Mouse (Mus musculus): ENCODE measurements around the gene Rnf111. TPM values are rescaled to one million over a fixed set of nuclear protein-coding genes. Genes with fewer than 3 reads are reported as not detected.

The Rnf111 gene
- polyA plus RNA-seq, 1 experiment from 2014 or later = 32.9 TPM

- H3K9me3 ChIP-seq (replicated peaks; ENCODE audit: control insufficient read depth, low read length) = no peaks in the 10 kb centered on the region
- no peak for ATAC-seq (replicated peaks; ENCODE audit: insufficient number of reproducible peaks, low FRiP score, low TSS enrichment, low read depth)
- no peak for DNase-seq (ENCODE audit: low spot score)
- no peaks in the 10 kb centered on the region for H3K4me1 ChIP-seq (ENCODE audit: control insufficient read depth, insufficient read depth, low read length)
- WGBS = 97% methylated on average over 8 of the region's 8 CpGs
- no peak overlapping the region for H3K27ac ChIP-seq (replicated peaks; ENCODE audit: low read depth, low read length)
- H3K27me3 ChIP-seq (ENCODE audit: control insufficient read depth, insufficient read depth, low read length) = no peaks in the 10 kb centered on the region
- H3K36me3 ChIP-seq (replicated peaks; ENCODE audit: control insufficient read depth, insufficient read depth, low read depth, low read length) = peaks cover 22% of the 10 kb centered on the region
- no peak overlapping the region for H3K4me3 ChIP-seq (ENCODE audit: low read depth, low read length)
- H3K9ac ChIP-seq (replicated peaks; ENCODE audit: low read length) = no peak overlapping the region
- H3K4me2 ChIP-seq (ENCODE audit: low read depth, low read length) = no peak overlapping the region
Observed at GRCm38 (mm10) chr9:70409743-70410142, 93.8 kb downstream of the Rnf111 start.

- no peak for ATAC-seq (replicated peaks; ENCODE audit: insufficient number of reproducible peaks, low FRiP score, low TSS enrichment, low read depth)
- 86% methylated on average over 3 of the region's 3 CpGs for WGBS
- peaks cover 22% of the 10 kb centered on the region for H3K36me3 ChIP-seq (replicated peaks; ENCODE audit: control insufficient read depth, insufficient read depth, low read depth, low read length)
- no peak overlapping the region for H3K4me3 ChIP-seq (ENCODE audit: low read depth, low read length)
- H3K9me3 ChIP-seq (replicated peaks; ENCODE audit: control insufficient read depth, low read length) = no peaks in the 10 kb centered on the region
- no peaks in the 10 kb centered on the region for H3K27me3 ChIP-seq (ENCODE audit: control insufficient read depth, insufficient read depth, low read length)
- H3K27ac ChIP-seq (replicated peaks; ENCODE audit: low read depth, low read length) = no peak overlapping the region
- H3K4me2 ChIP-seq (ENCODE audit: low read depth, low read length) = no peak overlapping the region
- H3K4me1 ChIP-seq (ENCODE audit: control insufficient read depth, insufficient read depth, low read length) = no peaks in the 10 kb centered on the region
- H3K9ac ChIP-seq (replicated peaks; ENCODE audit: low read length) = no peak overlapping the region
- peak; percentile 25 for DNase-seq (ENCODE audit: low spot score)
Observed at GRCm38 (mm10) chr9:70408791-70409190, 94.7 kb downstream of the Rnf111 start.

GRCm38 (mm10) chr9:70406596-70406995 lies 96.9 kb downstream of the Rnf111 start:
- no peak for ATAC-seq (replicated peaks; ENCODE audit: insufficient number of reproducible peaks, low FRiP score, low TSS enrichment, low read depth)
- no peaks in the 10 kb centered on the region for H3K9me3 ChIP-seq (replicated peaks; ENCODE audit: control insufficient read depth, low read length)
- WGBS = 93% methylated on average over 3 of the region's 3 CpGs
- no peak overlapping the region for H3K9ac ChIP-seq (replicated peaks; ENCODE audit: low read length)
- H3K4me3 ChIP-seq (ENCODE audit: low read depth, low read length) = no peak overlapping the region
- DNase-seq (ENCODE audit: low spot score) = no peak
- no peaks in the 10 kb centered on the region for H3K4me1 ChIP-seq (ENCODE audit: control insufficient read depth, insufficient read depth, low read length)
- H3K27ac ChIP-seq (replicated peaks; ENCODE audit: low read depth, low read length) = no peak overlapping the region
- H3K4me2 ChIP-seq (ENCODE audit: low read depth, low read length) = no peak overlapping the region
- peaks cover 19% of the 10 kb centered on the region for H3K36me3 ChIP-seq (replicated peaks; ENCODE audit: control insufficient read depth, insufficient read depth, low read depth, low read length)
- H3K27me3 ChIP-seq (ENCODE audit: control insufficient read depth, insufficient read depth, low read length) = no peaks in the 10 kb centered on the region

GRCm38 (mm10) chr9:70401937-70402539 lies 101.5 kb downstream of the Rnf111 start:
- DNase-seq (ENCODE audit: low spot score) (no peak), ATAC-seq (replicated peaks; ENCODE audit: insufficient number of reproducible peaks, low FRiP score, low TSS enrichment, low read depth) (no peak)
- H3K9me3 ChIP-seq (replicated peaks; ENCODE audit: control insufficient read depth, low read length) = no peaks in the 10 kb centered on the region
- no peaks in the 10 kb centered on the region for H3K4me1 ChIP-seq (ENCODE audit: control insufficient read depth, insufficient read depth, low read length)
- no peak overlapping the region for H3K9ac ChIP-seq (replicated peaks; ENCODE audit: low read length)
- no peak overlapping the region for H3K27ac ChIP-seq (replicated peaks; ENCODE audit: low read depth, low read length)
- no peaks in the 10 kb centered on the region for H3K27me3 ChIP-seq (ENCODE audit: control insufficient read depth, insufficient read depth, low read length)
- no peak overlapping the region for H3K4me2 ChIP-seq (ENCODE audit: low read depth, low read length)
- H3K4me3 ChIP-seq (ENCODE audit: low read depth, low read length) = no peak overlapping the region
- WGBS = 94% methylated on average over 8 of the region's 8 CpGs
- H3K36me3 ChIP-seq (replicated peaks; ENCODE audit: control insufficient read depth, insufficient read depth, low read depth, low read length) = no peaks in the 10 kb centered on the region

- Histone ChIP-seq H3K4me3 (ENCODE audit: low read depth, low read length) (no peak overlapping the region), H3K9me3 (replicated peaks; ENCODE audit: control insufficient read depth, low read length) (no peaks in the 10 kb centered on the region), H3K27me3 (ENCODE audit: control insufficient read depth, insufficient read depth, low read length) (no peaks in the 10 kb centered on the region), H3K4me1 (ENCODE audit: control insufficient read depth, insufficient read depth, low read length) (no peaks in the 10 kb centered on the region), H3K27ac (replicated peaks; ENCODE audit: low read depth, low read length) (no peak overlapping the region), H3K36me3 (replicated peaks; ENCODE audit: control insufficient read depth, insufficient read depth, low read depth, low read length) (no peaks in the 10 kb centered on the region), H3K4me2 (ENCODE audit: low read depth, low read length) (no peak overlapping the region), H3K9ac (replicated peaks; ENCODE audit: low read length) (no peak overlapping the region)
- 85% methylated on average over 2 of the region's 2 CpGs for WGBS
- ATAC-seq (replicated peaks; ENCODE audit: insufficient number of reproducible peaks, low FRiP score, low TSS enrichment, low read depth) = no peak
- no peak for DNase-seq (ENCODE audit: low spot score)
Observed at GRCm38 (mm10) chr9:70396083-70396482, 107.4 kb downstream of the Rnf111 start.

GRCm38 (mm10) chr9:70395617-70396016 lies 107.9 kb downstream of the Rnf111 start:
- no peak overlapping the region for H3K4me2 ChIP-seq (ENCODE audit: low read depth, low read length)
- DNase-seq (ENCODE audit: low spot score) (peak; percentile 11), ATAC-seq (replicated peaks; ENCODE audit: insufficient number of reproducible peaks, low FRiP score, low TSS enrichment, low read depth) (no peak)
- 84% methylated on average over 12 of the region's 12 CpGs for WGBS
- H3K9me3 ChIP-seq (replicated peaks; ENCODE audit: control insufficient read depth, low read length) = no peaks in the 10 kb centered on the region
- no peak overlapping the region for H3K27ac ChIP-seq (replicated peaks; ENCODE audit: low read depth, low read length)
- H3K36me3 ChIP-seq (replicated peaks; ENCODE audit: control insufficient read depth, insufficient read depth, low read depth, low read length) = no peaks in the 10 kb centered on the region
- H3K4me3 ChIP-seq (ENCODE audit: low read depth, low read length) = no peak overlapping the region
- no peaks in the 10 kb centered on the region for H3K4me1 ChIP-seq (ENCODE audit: control insufficient read depth, insufficient read depth, low read length)
- no peak overlapping the region for H3K9ac ChIP-seq (replicated peaks; ENCODE audit: low read length)
- no peaks in the 10 kb centered on the region for H3K27me3 ChIP-seq (ENCODE audit: control insufficient read depth, insufficient read depth, low read length)

- Histone ChIP-seq H3K9ac (replicated peaks; ENCODE audit: low read length) (no peak overlapping the region), H3K4me3 (ENCODE audit: low read depth, low read length) (no peak overlapping the region), H3K36me3 (replicated peaks; ENCODE audit: control insufficient read depth, insufficient read depth, low read depth, low read length) (no peaks in the 10 kb centered on the region), H3K27ac (replicated peaks; ENCODE audit: low read depth, low read length) (no peak overlapping the region), H3K27me3 (ENCODE audit: control insufficient read depth, insufficient read depth, low read length) (no peaks in the 10 kb centered on the region), H3K9me3 (replicated peaks; ENCODE audit: control insufficient read depth, low read length) (no peaks in the 10 kb centered on the region), H3K4me2 (ENCODE audit: low read depth, low read length) (no peak overlapping the region), H3K4me1 (ENCODE audit: control insufficient read depth, insufficient read depth, low read length) (no peaks in the 10 kb centered on the region)
- WGBS = 26% methylated on average over 6 of the region's 6 CpGs
- DNase-seq (ENCODE audit: low spot score) (peak; percentile 67), ATAC-seq (replicated peaks; ENCODE audit: insufficient number of reproducible peaks, low FRiP score, low TSS enrichment, low read depth) (no peak)
Observed at GRCm38 (mm10) chr9:70392563-70392907, 111.0 kb downstream of the Rnf111 start.

GRCm38 (mm10) chr9:70391660-70392562 lies 111.6 kb downstream of the Rnf111 start:
- H3K9ac ChIP-seq (replicated peaks; ENCODE audit: low read length) = no peak overlapping the region
- no peaks in the 10 kb centered on the region for H3K36me3 ChIP-seq (replicated peaks; ENCODE audit: control insufficient read depth, insufficient read depth, low read depth, low read length)
- no peak for DNase-seq (ENCODE audit: low spot score)
- no peak overlapping the region for H3K27ac ChIP-seq (replicated peaks; ENCODE audit: low read depth, low read length)
- no peaks in the 10 kb centered on the region for H3K27me3 ChIP-seq (ENCODE audit: control insufficient read depth, insufficient read depth, low read length)
- H3K4me1 ChIP-seq (ENCODE audit: control insufficient read depth, insufficient read depth, low read length) = no peaks in the 10 kb centered on the region
- H3K4me2 ChIP-seq (ENCODE audit: low read depth, low read length) = no peak overlapping the region
- 77% methylated on average over 12 of the region's 12 CpGs for WGBS
- ATAC-seq (replicated peaks; ENCODE audit: insufficient number of reproducible peaks, low FRiP score, low TSS enrichment, low read depth) = no peak
- H3K9me3 ChIP-seq (replicated peaks; ENCODE audit: control insufficient read depth, low read length) = no peaks in the 10 kb centered on the region
- H3K4me3 ChIP-seq (ENCODE audit: low read depth, low read length) = no peak overlapping the region

Data from embryonic facial prominence, embryonic 11.5 days (tissue).